Mouse (Mus musculus): ENCODE data around the gene Gm6525. TPM values are rescaled to one million over a fixed set of nuclear protein-coding genes. Genes with fewer than 3 reads are reported as not detected.
A peak's percentile ranks its signal among the peaks of the same experiment; 100 is the strongest.

The Gm6525 gene
- total and polyA plus RNA-seq, 2 experiments from 2014 or later = 2.3 TPM; not detected in 1

GRCm38 (mm10) chr3:84220748-84221147 lies 46.8 kb downstream of the Gm6525 start:
- no peaks in the 10 kb centered on the region for H3K36me3 ChIP-seq (ENCODE audit: insufficient read depth, low read length)
- peak overlapping the region; percentile 83 for H3K4me2 ChIP-seq (ENCODE audit: low read depth, low read length)
- no peaks in the 10 kb centered on the region for H3K9me3 ChIP-seq (ENCODE audit: low read length)
- peak; percentile 91 for DNase-seq (ENCODE audit: low spot score)
- no peak; the same call in 1 of the 2 replicates for TF ChIP-seq CTCF (IDR thresholded peaks at IDR 0.05; ENCODE audit: low read depth)
- H3K9ac ChIP-seq (replicated peaks; ENCODE audit: low read length) = peak overlapping the region; percentile 79
- ATAC-seq = peak; percentile 89
- peaks cover 28% of the 10 kb centered on the region for H3K4me1 ChIP-seq (ENCODE audit: insufficient read depth, low read length)
- whole genome bisulfite sequencing = 0% methylated on average over 11 of the region's 11 CpGs
- H3K27me3 ChIP-seq (ENCODE audit: insufficient read depth, low read length) = no peaks in the 10 kb centered on the region
- peak overlapping the region; percentile 65 for H3K4me3 ChIP-seq (ENCODE audit: low read length)
- H3K27ac ChIP-seq = peak overlapping the region; percentile 93

Other genes with a start within 250 kb of the Gm6525 start
- gene Tmem131l, start 133.9 kb upstream of the Gm6525 start, total RNA-seq (2014; rRNA removed) = 28.4 and 33.2 TPM in 2 replicates
- gene Tmem131l, start 133.9 kb upstream of the Gm6525 start, polyA plus RNA-seq (2015; fragmentation: Nextera tagmentation; extraction: Ambion mirVana) = 18.6 and 20.5 TPM in 2 replicates
- 0.73 and 0.79 TPM in 2 replicates for gene Mnd1, start 18.3 kb upstream of the Gm6525 start, total RNA-seq (2014; rRNA removed)
- 3.7 and 3.9 TPM in 2 replicates for gene Mnd1, start 18.3 kb upstream of the Gm6525 start, polyA plus RNA-seq (2015; fragmentation: Nextera tagmentation; extraction: Ambion mirVana)
- 217 and 236 TPM in 2 replicates for gene Trim2, start 132.8 kb downstream of the Gm6525 start, total RNA-seq (2014; rRNA removed)
- 116 and 130 TPM in 2 replicates for gene Trim2, start 132.8 kb downstream of the Gm6525 start, polyA plus RNA-seq (2015; fragmentation: Nextera tagmentation; extraction: Ambion mirVana)

Data from hindbrain, postnatal 0 days (tissue).